Mouse (Mus musculus) forebrain, embryonic 10.5 days (tissue): ENCODE data around the gene Pkd1l2. TPM values are rescaled to one million over a fixed set of nuclear protein-coding genes. Genes with fewer than 3 reads are reported as not detected.

Source experiments
- DNase-seq: peaks from one replicate; pipeline ENCODE4 v3.0.0-alpha.2; 2017; ENCODE audit warnings: low spot score; ENCODE audit errors: extremely low spot score
- H3K27ac ChIP-seq: fragments of 300-500 bp; sonication (generic); 2 replicates; pipeline ENCODE4 v1.5.1; 2016; ENCODE audit warnings: mild to moderate bottlenecking
- H3K27me3 ChIP-seq: fragments of 300-500 bp; sonication (generic); 2 replicates; pipeline ENCODE4 v1.6.1; 2016; ENCODE audit warnings: mild to moderate bottlenecking; ENCODE audit not compliant: poor library complexity, severe bottlenecking
- H3K36me3 ChIP-seq: fragments of 300-500 bp; sonication (generic); replicated peaks from 2 replicates; pipeline ENCODE4 v1.6.1; 2016; ENCODE audit warnings: mild to moderate bottlenecking, moderate library complexity
- H3K4me1 ChIP-seq: fragments of 300-500 bp; sonication (generic); 2 replicates; pipeline ENCODE4 v1.6.1; 2016
- H3K4me3 ChIP-seq: fragments of 300-500 bp; sonication (generic); 2 replicates; pipeline ENCODE4 v1.5.1; 2016; ENCODE audit warnings: mild to moderate bottlenecking, moderate library complexity
- H3K9me3 ChIP-seq: fragments of 300-500 bp; sonication (generic); 2 replicates; pipeline ENCODE4 v1.6.1; 2016; ENCODE audit warnings: mild to moderate bottlenecking, moderate library complexity
- WGBS: fragments of 180-500 bp; shearing (Covaris S2); methylation state at CpG from one replicate; pipeline ENCODE4 v1.1.7; 2016; 5-methylcytosine and 5-hydroxymethylcytosine counted together
- polyA plus RNA-seq: library from polyadenylated mRNA; unstranded; fragments of >200 nt; fragmentation: Nextera tagmentation; extraction: Ambion mirVana; gene quantifications from 2 replicates; pipeline ENCODE4 v1.2.1, GENCODE M21; 2016

Gene Pkd1l2
- polyA plus RNA-seq, 1 experiment from 2014 or later = not detected

DNA sequence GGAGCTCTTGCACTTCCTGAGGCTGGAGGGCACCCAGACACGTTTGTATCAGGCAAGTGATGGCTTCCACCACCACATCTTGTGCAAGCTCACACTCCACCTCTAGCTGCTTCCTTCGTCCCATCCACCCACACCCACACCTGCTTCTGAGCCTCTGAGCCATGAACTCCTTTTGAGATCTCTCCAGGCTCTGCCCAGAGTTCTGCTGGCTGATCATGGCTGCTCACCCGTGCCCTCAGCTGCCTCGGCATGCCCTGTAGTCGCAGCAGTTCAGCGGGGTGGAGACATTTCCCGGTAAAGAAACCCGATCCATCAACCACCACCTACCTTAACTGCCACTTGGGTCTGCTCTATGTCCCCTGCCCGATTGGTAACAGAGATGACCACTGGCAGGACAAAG, 30.9 kb downstream of the Pkd1l2 start:
- WGBS = 76% methylated on average over 9 of the region's 9 CpGs
- Histone ChIP-seq H3K4me1 (no peaks in the 10 kb centered on the region), H3K27ac (no peak overlapping the region), H3K9me3 (no peaks in the 10 kb centered on the region), H3K36me3 (no peaks in the 10 kb centered on the region), H3K4me3 (no peak overlapping the region), H3K27me3 (no peaks in the 10 kb centered on the region)
- no peak for DNase-seq

- 89% methylated on average over 9 of the region's 9 CpGs for WGBS
Observed at GRCm38 (mm10) chr8:117050763-117051162, 31.5 kb downstream of the Pkd1l2 start.

GRCm38 (mm10) chr8:117049444-117049843, 32.8 kb downstream of the Pkd1l2 start:
- H3K9me3 ChIP-seq = no peaks in the 10 kb centered on the region
- no peaks in the 10 kb centered on the region for H3K36me3 ChIP-seq
- no peaks in the 10 kb centered on the region for H3K27me3 ChIP-seq
- WGBS = 59% methylated on average over 7 of the region's 7 CpGs
- no peak overlapping the region for H3K4me3 ChIP-seq
- DNase-seq = no peak
- H3K27ac ChIP-seq = no peak overlapping the region
- H3K4me1 ChIP-seq = no peaks in the 10 kb centered on the region

More at GRCm38 (mm10) chr8:117050763-117051162, 31.5 kb downstream of the Pkd1l2 start:
- no peak overlapping the region for H3K4me3 ChIP-seq
- no peaks in the 10 kb centered on the region for H3K27me3 ChIP-seq
- no peaks in the 10 kb centered on the region for H3K4me1 ChIP-seq
- no peaks in the 10 kb centered on the region for H3K9me3 ChIP-seq
- no peaks in the 10 kb centered on the region for H3K36me3 ChIP-seq
- no peak overlapping the region for H3K27ac ChIP-seq
- no peak for DNase-seq

DNA sequence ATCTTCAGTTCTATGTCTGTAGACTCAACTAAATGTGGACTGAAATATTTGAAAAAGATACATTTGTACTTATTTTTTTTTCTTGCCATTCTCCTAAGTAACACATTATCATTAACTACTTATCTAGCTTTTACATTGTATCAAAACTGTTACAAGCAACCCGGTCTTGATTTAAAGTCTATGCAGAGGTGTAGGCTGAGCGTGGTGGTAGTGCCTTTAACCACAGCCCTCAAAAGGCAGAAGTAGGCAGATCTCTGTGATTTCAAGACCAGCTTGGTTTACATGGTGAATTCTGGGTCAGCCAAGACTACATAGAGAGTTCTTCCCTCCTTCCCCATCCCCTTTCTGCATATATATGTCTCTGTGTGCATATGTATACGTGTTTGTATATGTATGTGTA, 38.7 kb downstream of the Pkd1l2 start:
- H3K9me3 ChIP-seq = no peaks in the 10 kb centered on the region
- H3K27ac ChIP-seq = no peak overlapping the region
- WGBS = 86% methylated on average over 3 of the region's 3 CpGs
- H3K27me3 ChIP-seq = no peaks in the 10 kb centered on the region
- no peak overlapping the region for H3K4me3 ChIP-seq
- peaks cover 11% of the 10 kb centered on the region for H3K4me1 ChIP-seq
- no peaks in the 10 kb centered on the region for H3K36me3 ChIP-seq
- no peak for DNase-seq

GRCm38 (mm10) chr8:117039843-117040242, 42.4 kb downstream of the Pkd1l2 start:
- DNase-seq = no peak
- Histone ChIP-seq H3K27me3 (no peaks in the 10 kb centered on the region), H3K36me3 (no peaks in the 10 kb centered on the region), H3K9me3 (no peaks in the 10 kb centered on the region), H3K27ac (no peak overlapping the region), H3K4me3 (no peak overlapping the region), H3K4me1 (peaks cover 11% of the 10 kb centered on the region)
- WGBS = 59% methylated on average over 7 of the region's 7 CpGs

DNA sequence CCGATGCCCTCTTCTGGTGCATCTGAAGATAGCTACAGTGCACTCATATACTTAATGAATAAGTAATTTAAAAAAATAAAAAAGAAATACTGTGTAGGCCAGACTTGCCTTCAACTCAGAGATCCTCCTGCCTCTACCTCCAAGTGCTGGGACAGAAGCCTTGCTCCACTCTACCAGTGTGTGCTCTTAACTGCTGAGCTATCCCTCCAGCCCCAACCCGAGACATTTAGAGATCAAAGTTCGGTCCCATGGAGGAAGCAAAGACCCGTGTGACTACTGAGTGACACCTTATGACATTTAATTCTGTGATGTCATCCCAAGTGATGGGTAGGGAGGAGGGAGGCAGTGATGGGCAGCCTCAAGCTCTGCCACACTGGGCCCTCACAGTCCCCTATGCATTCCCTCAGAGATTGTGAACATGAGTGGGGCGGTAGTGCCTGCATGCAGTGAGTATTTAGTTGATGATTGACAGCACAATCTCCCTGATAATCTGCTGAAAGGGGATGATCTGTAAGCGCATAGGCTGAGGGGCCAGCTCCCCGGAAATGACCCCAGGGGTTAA, 44.8 kb downstream of the Pkd1l2 start:
- H3K27me3 ChIP-seq = no peaks in the 10 kb centered on the region
- no peaks in the 10 kb centered on the region for H3K9me3 ChIP-seq
- H3K4me3 ChIP-seq = no peak overlapping the region
- no peak overlapping the region for H3K27ac ChIP-seq
- no peaks in the 10 kb centered on the region for H3K36me3 ChIP-seq
- 84% methylated on average over 7 of the region's 7 CpGs for WGBS
- DNase-seq = no peak
- peaks cover 11% of the 10 kb centered on the region for H3K4me1 ChIP-seq

DNA sequence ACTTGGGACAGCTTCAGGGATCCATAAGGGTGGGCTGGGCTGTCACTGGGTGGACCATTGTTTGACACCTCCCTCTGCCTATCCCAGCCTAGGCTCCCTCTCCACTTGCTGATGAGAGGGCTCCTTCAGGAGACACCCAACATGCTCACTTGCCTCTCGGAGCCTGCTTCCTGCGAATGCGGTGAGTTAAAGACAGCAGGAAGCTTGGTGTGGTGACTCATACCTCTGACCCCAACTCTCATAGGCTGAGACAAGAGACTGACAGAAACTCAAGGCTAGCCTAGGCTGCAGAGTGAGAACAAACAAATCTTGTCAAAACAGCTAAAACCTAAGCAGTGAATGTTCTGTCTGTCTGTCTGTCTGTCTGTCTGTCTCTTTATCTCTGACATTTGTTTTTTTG, 48.9 kb downstream of the Pkd1l2 start:
- Histone ChIP-seq H3K27ac (no peak overlapping the region), H3K9me3 (no peaks in the 10 kb centered on the region), H3K36me3 (no peaks in the 10 kb centered on the region), H3K4me3 (no peak overlapping the region), H3K27me3 (no peaks in the 10 kb centered on the region), H3K4me1 (0 out of 2 replicates have a peak, but pooled peaks cover 6% of the 10 kb centered on the region)
- no peak for DNase-seq
- WGBS = 83% methylated on average over 3 of the region's 3 CpGs

- DNase-seq = no peak
- Histone ChIP-seq H3K36me3 (no peaks in the 10 kb centered on the region), H3K27me3 (no peaks in the 10 kb centered on the region), H3K27ac (no peak overlapping the region), H3K4me3 (no peak overlapping the region), H3K9me3 (no peaks in the 10 kb centered on the region), H3K4me1 (0 out of 2 replicates have a peak, but pooled peaks cover 6% of the 10 kb centered on the region)
- WGBS = 87% methylated on average over 8 of the region's 8 CpGs
Observed at GRCm38 (mm10) chr8:117032609-117033008, 49.6 kb downstream of the Pkd1l2 start.

DNA sequence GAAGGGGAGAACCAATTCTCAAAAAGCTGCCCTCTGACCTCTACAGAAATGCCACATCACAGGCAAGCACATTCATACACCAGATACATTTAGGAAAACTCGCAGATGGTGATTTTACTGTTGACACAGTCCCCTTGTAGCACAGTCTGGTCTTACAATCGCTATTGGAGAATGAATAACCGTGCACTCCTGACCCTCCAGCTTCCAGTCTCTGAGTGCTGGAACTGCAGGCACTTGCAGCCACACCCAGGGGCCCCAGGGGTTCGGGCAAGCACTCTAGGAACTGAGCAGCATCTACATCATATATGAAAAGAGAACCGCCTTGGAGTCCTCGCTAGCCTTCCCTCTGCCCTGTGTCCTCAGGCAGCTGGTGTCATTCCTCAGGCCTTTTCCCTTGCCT, 50.8 kb downstream of the Pkd1l2 start:
- no peaks in the 10 kb centered on the region for H3K27me3 ChIP-seq
- no peak overlapping the region for H3K4me3 ChIP-seq
- WGBS = 81% methylated on average over 6 of the region's 6 CpGs
- H3K9me3 ChIP-seq = no peaks in the 10 kb centered on the region
- H3K36me3 ChIP-seq = no peaks in the 10 kb centered on the region
- DNase-seq = no peak
- no peak overlapping the region for H3K27ac ChIP-seq
- H3K4me1 ChIP-seq = 0 out of 2 replicates have a peak, but pooled peaks cover 6% of the 10 kb centered on the region

DNA sequence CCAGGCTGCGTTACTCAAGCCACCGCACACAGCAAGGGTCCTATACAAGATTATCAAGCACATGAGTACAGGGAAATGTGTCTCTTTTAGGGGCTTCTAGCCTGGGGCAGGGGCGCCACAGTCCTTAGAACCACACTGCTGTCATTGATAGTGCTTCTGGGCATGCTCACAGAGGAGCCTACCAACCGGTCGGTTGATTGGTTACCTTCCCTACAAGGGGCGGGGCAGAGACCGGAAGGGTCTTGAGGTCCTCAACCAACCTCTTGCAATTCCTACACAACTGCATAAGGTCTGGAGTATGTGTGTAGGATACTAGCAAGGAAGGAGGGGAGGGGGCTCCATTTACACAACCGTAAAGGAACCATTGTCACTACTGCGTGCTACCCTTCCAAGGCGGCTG, 53.6 kb downstream of the Pkd1l2 start:
- no peaks in the 10 kb centered on the region for H3K9me3 ChIP-seq
- WGBS = 91% methylated on average over 10 of the region's 10 CpGs
- no peak for DNase-seq

DNA sequence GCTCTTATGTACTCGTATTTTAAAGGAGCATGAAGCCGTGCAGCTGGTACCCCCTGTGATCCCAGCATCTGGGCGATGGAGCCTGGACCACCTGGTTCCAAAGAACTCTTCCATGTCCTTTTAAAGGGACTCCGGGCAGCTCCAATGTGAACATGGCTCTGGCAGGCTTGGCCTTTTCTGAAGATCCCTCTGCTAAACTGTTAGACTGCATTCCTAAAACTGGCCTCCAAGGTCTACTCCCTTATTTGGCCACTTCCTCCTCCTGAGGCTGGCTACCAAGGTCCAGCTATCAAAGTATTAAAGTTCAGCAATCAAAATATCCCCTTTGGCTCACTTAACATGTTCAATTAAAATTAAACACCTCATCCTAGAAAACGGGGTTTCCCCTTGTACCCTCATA, 54.6 kb downstream of the Pkd1l2 start:
- H3K4me3 ChIP-seq = no peak overlapping the region
- H3K27ac ChIP-seq = no peak overlapping the region
- 93% methylated on average over 5 of the region's 5 CpGs for WGBS
- no peaks in the 10 kb centered on the region for H3K27me3 ChIP-seq
- no peaks in the 10 kb centered on the region for H3K9me3 ChIP-seq
- DNase-seq = no peak
- no peaks in the 10 kb centered on the region for H3K36me3 ChIP-seq
- 0 out of 2 replicates have a peak, but pooled peaks cover 6% of the 10 kb centered on the region for H3K4me1 ChIP-seq

More for the DNA sequence above, 53.6 kb downstream of the Pkd1l2 start:
- Histone ChIP-seq H3K4me1 (0 out of 2 replicates have a peak, but pooled peaks cover 6% of the 10 kb centered on the region), H3K27me3 (no peaks in the 10 kb centered on the region), H3K27ac (no peak overlapping the region), H3K4me3 (no peak overlapping the region), H3K36me3 (no peaks in the 10 kb centered on the region)

GRCm38 (mm10) chr8:117022297-117022993, 59.8 kb downstream of the Pkd1l2 start:
- no peaks in the 10 kb centered on the region for H3K9me3 ChIP-seq
- no peaks in the 10 kb centered on the region for H3K4me1 ChIP-seq
- H3K27ac ChIP-seq = no peak overlapping the region
- 79% methylated on average over 1 of the region's 1 CpGs for WGBS
- 0 out of 2 replicates have a peak, but pooled peaks cover 5% of the 10 kb centered on the region for H3K27me3 ChIP-seq
- no peak for DNase-seq
- no peak overlapping the region for H3K4me3 ChIP-seq
- no peaks in the 10 kb centered on the region for H3K36me3 ChIP-seq
